Mouse (Mus musculus): Measurements from ENCODE around the gene Akap2.

DNA sequence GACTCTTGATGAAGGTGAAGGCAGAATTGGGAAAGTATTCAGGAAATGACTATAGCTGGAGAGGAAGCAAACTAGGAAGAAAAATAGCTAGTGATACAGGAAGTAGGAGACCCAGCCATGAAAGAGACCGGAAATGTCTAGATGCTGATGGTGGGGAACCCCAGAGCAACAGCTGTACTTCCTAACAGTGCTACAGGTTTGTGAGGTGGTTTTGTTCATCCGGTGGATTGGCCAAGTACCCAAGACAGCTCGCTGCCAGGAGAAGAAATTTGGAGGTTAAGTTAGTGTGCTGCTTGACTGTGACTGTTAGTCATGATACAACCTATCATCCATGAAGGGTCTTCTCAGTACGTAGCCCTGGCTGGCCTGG, 96.1 kb downstream of the Akap2 start:
- TF ChIP-seq ZMIZ1 (IDR thresholded peaks at IDR 0.05; ENCODE audit: low read depth, low read length) = no peak
- no peak for TF ChIP-seq HCFC1 (IDR thresholded peaks at IDR 0.05; ENCODE audit: low read depth, low read length)
- no peak for TF ChIP-seq POLR2A (IDR thresholded peaks at IDR 0.05; ENCODE audit: control insufficient read depth in 1 of 2, insufficient read depth in 1 of 2, low read depth in 1 of 2, low read length in 2 of 2, poor library complexity in 1 of 2)
- TF ChIP-seq CTCF (IDR thresholded peaks at IDR 0.05 in 2 of 3, conservative IDR thresholded peaks at IDR 0.05 in 1 of 3; ENCODE audit: control insufficient read depth in 1 of 3, insufficient read depth in 1 of 3, low read depth in 2 of 3, low read length in 3 of 3, poor library complexity in 1 of 3, severe bottlenecking in 1 of 3) = no peak
- TF ChIP-seq CHD2 (IDR thresholded peaks at IDR 0.05; ENCODE audit: low read length) = no peak
